Mouse (Mus musculus): ENCODE measurements at regions not wholly inside any gene's neighbourhood (a gene's known extent, or its start where the extent isn't known, plus 50 kb on each side); places are given as distances from the start of the nearest gene placed in this dataset.

DNA sequence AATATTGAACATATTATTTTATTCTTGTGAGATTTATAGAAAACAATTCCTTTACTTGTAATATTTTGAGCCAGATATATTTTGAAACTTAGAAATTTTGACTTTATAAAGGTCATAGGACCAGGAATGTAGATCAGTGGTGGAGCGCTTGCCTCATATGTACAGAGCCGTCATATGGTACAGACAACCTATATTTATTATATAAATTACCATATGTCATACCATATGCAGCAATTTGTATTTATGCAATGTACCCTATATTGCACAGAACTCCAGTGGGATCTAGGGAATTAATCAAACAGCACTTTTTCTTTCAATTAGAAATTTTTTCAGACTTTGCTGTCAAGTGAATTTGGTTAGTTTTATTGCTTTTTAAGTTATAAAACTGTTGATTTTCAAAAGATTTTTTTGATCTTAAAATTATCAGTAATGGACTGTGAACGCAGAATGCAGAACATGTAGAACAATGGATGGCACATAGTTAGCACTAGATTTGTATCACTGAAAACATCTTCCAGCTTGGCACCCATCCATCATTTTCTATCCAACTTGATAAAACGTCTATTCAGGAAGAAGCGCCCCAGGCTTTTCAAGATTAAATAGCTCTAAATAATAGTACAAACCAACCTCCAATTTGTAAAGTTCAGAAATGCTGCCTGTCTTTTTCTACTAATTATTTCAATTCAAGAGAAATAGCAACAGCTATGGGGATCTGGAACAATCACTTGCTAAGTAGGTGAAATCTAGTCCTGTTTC lies 442.3 kb upstream of the Nr2f1 start:
- TF ChIP-seq CTCF (conservative IDR thresholded peaks at IDR 0.05; ENCODE audit: insufficient read depth, insufficient read length, low read depth, low read length) (no peak), POLR2A (IDR thresholded peaks at IDR 0.05; ENCODE audit: low read depth, low read length) (no peak)
